Mouse (Mus musculus) adrenal gland, adult 10 weeks (tissue): Measurements from ENCODE around the gene Ago1. TPM values are rescaled to one million over a fixed set of nuclear protein-coding genes. Genes with fewer than 3 reads are reported as not detected.

Experiments
- polyA plus RNA-seq: library from polyadenylated mRNA; stranded (reverse); fragments of 350-450 nt; fragmentation: Illumina TruSeq; extraction: RNeasy Lipid Tissue Mini Kit (QIAGEN cat#74804); gene quantifications from one replicate; pipeline ENCODE4 v1.2.3, GENCODE M21; 2014; ENCODE audit warnings: low read depth, low replicate concordance

Gene Ago1
- polyA plus RNA-seq, result 24.9 TPM

DNA sequence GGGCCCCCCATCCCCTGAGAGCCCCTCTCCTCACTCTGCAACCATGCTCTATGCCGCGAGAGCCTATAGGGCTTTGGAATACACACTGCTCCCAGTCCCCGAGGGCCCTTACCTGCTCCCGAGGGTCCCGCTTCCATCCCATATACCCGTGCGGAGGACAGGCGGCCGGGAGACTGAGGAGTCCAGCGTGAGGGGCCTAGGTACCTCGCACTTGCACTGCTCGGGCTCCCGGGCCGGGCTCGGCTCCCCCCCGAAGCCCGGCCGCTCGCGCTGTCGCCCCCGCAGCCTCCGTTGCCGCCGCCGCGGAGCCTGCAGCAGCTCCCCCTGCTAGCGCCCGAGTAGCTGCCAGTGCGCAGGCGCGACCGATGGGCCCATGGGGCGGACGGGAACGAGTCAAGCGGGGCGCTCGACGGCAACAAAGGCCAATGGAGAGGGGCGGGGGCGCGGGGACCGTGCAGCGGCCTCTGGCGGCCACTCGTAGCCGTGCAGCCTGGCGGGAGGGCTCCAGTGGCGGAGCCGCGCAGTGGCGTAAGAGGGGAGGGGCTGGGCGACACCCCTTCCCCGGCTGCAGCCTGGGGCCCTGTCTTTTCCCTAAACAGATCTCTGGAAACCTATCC is at the start of gene Ago1:
Ago1 (minus strand) TSS at position 299 of the 617 bp plus-strand sequence.

DNA sequence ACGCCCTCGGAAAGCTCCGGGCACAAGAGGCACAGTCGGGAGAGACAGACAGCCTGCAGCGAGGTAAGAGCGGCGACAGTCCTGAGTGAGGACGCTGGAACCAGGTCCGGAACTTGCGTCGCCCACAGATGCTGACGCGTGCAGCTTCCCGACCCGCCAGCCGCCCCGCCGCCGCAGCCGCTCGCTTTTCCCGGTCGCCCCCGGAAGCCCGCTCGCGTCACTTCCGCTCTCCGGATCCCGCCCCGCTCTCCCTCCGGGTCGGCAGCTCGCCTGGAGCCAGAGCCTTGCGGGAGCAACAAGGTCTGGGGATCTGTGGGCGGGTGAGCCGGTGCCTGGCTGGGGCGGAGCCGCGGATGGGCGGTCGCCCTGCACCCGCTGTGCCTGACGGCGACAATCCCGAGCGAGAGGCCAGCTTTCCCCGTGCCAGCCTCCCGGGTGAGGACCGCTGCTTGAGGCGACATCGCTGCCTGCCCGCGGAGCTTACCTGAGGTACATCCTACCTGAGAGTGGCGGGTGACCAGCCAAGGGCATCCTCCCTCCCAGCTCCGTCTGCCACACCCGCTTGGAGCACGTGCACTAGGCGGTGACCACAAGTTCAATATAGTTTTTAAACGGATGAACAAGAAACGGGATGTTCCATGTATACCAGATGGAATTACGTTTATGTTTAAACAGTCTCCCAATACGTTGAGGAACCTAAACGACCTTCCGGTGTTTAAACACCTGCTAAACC is 38.9 kb downstream of the Ago1 start, which contains the start of gene Ago3:
Ago3 (minus strand) TSS at position 210 of the 733 bp plus-strand sequence.

Other genes starting within 250 kb of the Ago1 start
- 2.3 TPM for gene Map7d1, start 212.2 kb downstream of the Ago1 start, polyA plus RNA-seq
- gene Trappc3, start 206.3 kb downstream of the Ago1 start, polyA plus RNA-seq, result 49.5 TPM
- 1.4 TPM for gene Col8a2, start 181.8 kb downstream of the Ago1 start, polyA plus RNA-seq
- not detected for gene Adprhl2, start 146.9 kb downstream of the Ago1 start, polyA plus RNA-seq
- not detected for gene Tekt2, start 142.9 kb downstream of the Ago1 start, polyA plus RNA-seq
- 17.6 TPM for gene Ago3, start 39.0 kb downstream of the Ago1 start, polyA plus RNA-seq
- 9.0 TPM for gene Ago4, start 64.9 kb upstream of the Ago1 start, polyA plus RNA-seq
- 1.3 TPM for gene Clspn, start 88.4 kb upstream of the Ago1 start, polyA plus RNA-seq
- gene 5730409E04Rik, start 141.2 kb upstream of the Ago1 start, polyA plus RNA-seq, result 13.8 TPM
- 93.7 TPM for gene Psmb2, start 209.0 kb upstream of the Ago1 start, polyA plus RNA-seq